In genomic region chr6:98997742-98998141, GRCm38 (mm10) we compare ENCODE assay signal across 11 mouse cellular contexts.
DNase-seq lines count a peak whose midpoint lies in the region; ATAC-seq and TF ChIP-seq lines count a peak whose summit lies in the region.
"Had no signal": no experiment of that assay in that cellular context is flagged by ENCODE, and none has a peak within 500 bp of the region (broad histone marks: within the 10 kb centered on the region; RNA-seq: fewer than 3 reads in every experiment).

No protein-coding gene starts in this region.

- no peak overlapping the region for H3K4me2 ChIP-seq in forebrain, postnatal 0 days (ENCODE audit: low read depth)
- H3K4me2 ChIP-seq in forebrain, embryonic 14.5 days (ENCODE audit: low read length), result no peak overlapping the region
- H3K4me2 ChIP-seq: forebrain, embryonic 12.5 days; kidney, embryonic 15.5 days; lung, embryonic 15.5 days had no signal

- peaks cover 7% of the 10 kb centered on the region; the same call in 1 of the 2 replicates for H3K36me3 ChIP-seq in forebrain, postnatal 0 days (ENCODE audit: insufficient read depth)
- peaks cover 12% of the 10 kb centered on the region; the same call in 1 of the 2 replicates for H3K36me3 ChIP-seq in forebrain, embryonic 14.5 days (ENCODE audit: control insufficient read depth, insufficient read depth, low read length)
- H3K36me3 ChIP-seq in thymus, adult 2 months (ENCODE audit: control insufficient read depth, insufficient read depth, low read length), result peaks cover 32% of the 10 kb centered on the region

- TF ChIP-seq POLR2A in thymus, adult 2 months (IDR thresholded peaks at IDR 0.05; ENCODE audit: control insufficient read depth, extremely low read depth, insufficient read depth, low read length, poor library complexity), result no peak

- H3K4me1 ChIP-seq in forebrain, postnatal 0 days (ENCODE audit: insufficient read depth), result peaks cover 21% of the 10 kb centered on the region
- peaks cover 19% of the 10 kb centered on the region for H3K4me1 ChIP-seq in forebrain, embryonic 14.5 days (ENCODE audit: control insufficient read depth, insufficient read depth, low read length)
- H3K4me1 ChIP-seq in thymus, adult 2 months (replicated peaks; ENCODE audit: control insufficient read depth, insufficient read depth, low read length), result peaks cover 11% of the 10 kb centered on the region

- 91% methylated on average over 9 of the region's 9 CpGs for WGBS in forebrain, postnatal 0 days
- 94% methylated on average over 9 of the region's 9 CpGs for whole genome bisulfite sequencing in forebrain, embryonic 14.5 days
- 61% methylated on average over 9 of the region's 9 CpGs for WGBS in thymus, adult 2 months

- TF ChIP-seq CTCF in forebrain, postnatal 0 days (IDR thresholded peaks at IDR 0.05; ENCODE audit: low read depth), result no peak
- no peak for TF ChIP-seq CTCF in thymus, adult 2 months (IDR thresholded peaks at IDR 0.05; ENCODE audit: borderline replicate concordance, control insufficient read depth, extremely low read depth, insufficient read depth, low read length, poor library complexity)

- H3K27me3 ChIP-seq in forebrain, postnatal 0 days (ENCODE audit: insufficient read depth, low read length), result no peaks in the 10 kb centered on the region
- no peaks in the 10 kb centered on the region for H3K27me3 ChIP-seq in forebrain, embryonic 14.5 days (replicated peaks; ENCODE audit: control insufficient read depth, insufficient read depth, low read length)
- H3K27me3 ChIP-seq in thymus, adult 2 months (ENCODE audit: control insufficient read depth, insufficient read depth, low read length), result no peaks in the 10 kb centered on the region
- H3K27me3 ChIP-seq: kidney, embryonic 15.5 days; lung, embryonic 15.5 days had no signal

- ATAC-seq in forebrain, postnatal 0 days, result no peak
- ATAC-seq in forebrain, embryonic 14.5 days, result no peak

- no peak for DNase-seq in forebrain, postnatal 0 days
- DNase-seq in forebrain, embryonic 14.5 days (ENCODE audit: low spot score), result no peak
- peak; percentile 35 for DNase-seq in ovary, adult 18-20 months (ENCODE audit: low spot score)
- no peak for DNase-seq in ovary, postnatal 14 days (ENCODE audit: low spot score)
- peak; percentile 42 to 44 for DNase-seq in gastrocnemius, postnatal 36 days
- DNase-seq in thymus, adult 2 months, result no peak
- DNase-seq in right cerebral cortex, postnatal 4 days, result no peak
- DNase-seq in urinary bladder, postnatal 4 days (ENCODE audit: low spot score in 2 of 2), result no peak

- peak overlapping the region; percentile 29; the same call in 1 of the 2 replicates for H3K27ac ChIP-seq in forebrain, postnatal 0 days (ENCODE audit: low read depth, low read length)
- H3K27ac ChIP-seq in forebrain, embryonic 14.5 days (ENCODE audit: low read depth, low read length), result no peak overlapping the region
- no peak overlapping the region for H3K27ac ChIP-seq in thymus, adult 2 months (ENCODE audit: control insufficient read depth, insufficient read depth, low read length)
- H3K27ac ChIP-seq: forebrain, embryonic 12.5 days; kidney, embryonic 15.5 days; lung, embryonic 15.5 days had no signal

- no peaks in the 10 kb centered on the region for H3K9me3 ChIP-seq in forebrain, postnatal 0 days (ENCODE audit: low read length)
- H3K9me3 ChIP-seq in forebrain, embryonic 14.5 days (replicated peaks; ENCODE audit: control insufficient read depth, low read length), result no peaks in the 10 kb centered on the region
- H3K9me3 ChIP-seq: forebrain, embryonic 12.5 days; kidney, embryonic 15.5 days; lung, embryonic 15.5 days had no signal

- H3K4me3 ChIP-seq in forebrain, postnatal 0 days (ENCODE audit: low read depth, low read length), result no peak overlapping the region
- no peak overlapping the region for H3K4me3 ChIP-seq in forebrain, embryonic 14.5 days (ENCODE audit: low read depth, low read length)
- H3K4me3 ChIP-seq in thymus, adult 2 months (ENCODE audit: control insufficient read depth, insufficient read depth, low read length), result no peak overlapping the region
- H3K4me3 ChIP-seq: forebrain, embryonic 12.5 days; kidney, embryonic 15.5 days; lung, embryonic 15.5 days had no signal

- H3K9ac ChIP-seq in forebrain, postnatal 0 days, result no peak overlapping the region
- no peak overlapping the region for H3K9ac ChIP-seq in forebrain, embryonic 14.5 days (ENCODE audit: low read length)
- H3K9ac ChIP-seq: forebrain, embryonic 12.5 days; kidney, embryonic 15.5 days; lung, embryonic 15.5 days had no signal

- intact Hi-C loops in gastrocnemius, postnatal 36 days (cut with DNase I), result no loop called here

Comparison
In these comparisons a context has a peak if more than half of its experiments do, and no peak if none do; other contexts are left out.
1. DNase-seq: peak in ovary, adult 18-20 months (single experiment) and gastrocnemius, postnatal 36 days (2 of 2); none in forebrain, postnatal 0 days (single experiment), forebrain, embryonic 14.5 days (single experiment), ovary, postnatal 14 days (single experiment), thymus, adult 2 months (single experiment), right cerebral cortex, postnatal 4 days (single experiment) and urinary bladder, postnatal 4 days (0 of 2).